Mouse (Mus musculus) bone marrow, adult 2 months (tissue): Measurements from ENCODE around the gene Pdxp.

Experiments
- CTCF ChIP-seq: fragments of 200-500 bp; IDR thresholded peaks from 2 replicates; pipeline ENCODE4 v1.5.1; 2011; ENCODE audit warnings: low read length, control low read depth; ENCODE audit not compliant: control insufficient read depth, insufficient read depth
- POLR2A ChIP-seq: fragments of 200-500 bp; IDR thresholded peaks from 2 replicates; pipeline ENCODE4 v1.6.1; 2011; ENCODE audit warnings: low read depth, mild to moderate bottlenecking, control low read depth, low read length, borderline replicate concordance; ENCODE audit not compliant: control insufficient read depth

DNA sequence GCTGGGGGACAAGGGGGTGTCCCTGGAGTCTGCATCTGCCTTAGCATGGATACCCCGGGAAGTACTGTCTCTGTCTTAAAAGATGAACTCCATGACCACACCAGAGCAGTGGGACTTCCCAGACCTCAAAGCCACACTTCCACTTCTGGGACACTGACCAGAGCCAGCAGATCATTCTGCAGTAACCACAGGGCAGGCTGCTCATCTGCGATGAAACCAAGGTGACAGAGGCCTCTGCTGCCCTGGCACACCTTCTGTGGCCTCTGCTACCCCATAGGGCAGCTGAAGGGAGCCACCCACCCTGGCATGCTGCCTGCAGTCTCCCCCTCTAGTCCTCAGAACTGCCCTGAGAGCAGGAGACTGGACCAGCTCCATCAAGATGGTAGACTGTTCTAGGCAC, 18.0 kb upstream of the Pdxp start:
- TF ChIP-seq POLR2A (no peak), CTCF (no peak)
